Mouse (Mus musculus): ENCODE results near the gene Rbp2.

GRCm38 (mm10) chr9:98439091-98439490 is 46.8 kb upstream of the Rbp2 start:
- no peak for TF ChIP-seq POLR2A (IDR thresholded peaks at IDR 0.05; ENCODE audit: extremely low read depth, insufficient read depth, low read length)
- TF ChIP-seq CTCF (IDR thresholded peaks at IDR 0.05; ENCODE audit: extremely low read depth, insufficient read depth, low read length) = no peak

Measured in cortical plate, adult 2 months (tissue).